Mouse (Mus musculus) stomach, embryonic 15.5 days (tissue): ENCODE data around the gene Cd209d. TPM values are rescaled to one million over a fixed set of nuclear protein-coding genes. Genes with fewer than 3 reads are reported as not detected.
"Not testable (repeated sequence)": the region's sequence is repeated elsewhere in the genome, so short reads cannot be mapped to it uniquely, and the experiment has no call there.

ENCODE experiments used
- ATAC-seq: fragments of 200-750 bp; cut with Nextera tagmentation; 2 replicates; pipeline ENCODE4 v1.8.0; 2017; ENCODE audit warnings: low read depth, moderate number of reproducible peaks, moderate TSS enrichment; ENCODE audit not compliant: insufficient read depth, low FRiP score
- H3K27ac ChIP-seq: fragments of 300-500 bp; sonication (generic); 2 replicates; pipeline ENCODE4 v1.5.1; 2015; ENCODE audit warnings: mild to moderate bottlenecking, inconsistent platforms
- H3K27me3 ChIP-seq: fragments of 300-500 bp; sonication (generic); replicated peaks from 2 replicates; pipeline ENCODE4 v1.6.1; 2015; ENCODE audit warnings: inconsistent platforms
- H3K36me3 ChIP-seq: fragments of 300-500 bp; sonication (generic); 2 replicates; pipeline ENCODE4 v1.6.1; 2015; ENCODE audit warnings: inconsistent platforms
- H3K4me1 ChIP-seq: fragments of 300-500 bp; sonication (generic); 2 replicates; pipeline ENCODE4 v1.6.1; 2015; ENCODE audit warnings: inconsistent platforms
- H3K4me2 ChIP-seq: fragments of 300-500 bp; sonication (generic); 2 replicates; pipeline ENCODE4 v1.6.1; 2015; ENCODE audit warnings: mild to moderate bottlenecking, inconsistent platforms
- H3K4me3 ChIP-seq: fragments of 300-500 bp; sonication (generic); replicated peaks from 2 replicates; pipeline ENCODE4 v1.5.1; 2015; ENCODE audit warnings: inconsistent platforms
- H3K9ac ChIP-seq: fragments of 300-500 bp; sonication (generic); 2 replicates; pipeline ENCODE4 v1.6.1; 2015; ENCODE audit warnings: inconsistent platforms
- H3K9me3 ChIP-seq: fragments of 300-500 bp; sonication (generic); 2 replicates; pipeline ENCODE4 v1.6.1; 2016; ENCODE audit warnings: inconsistent platforms
- WGBS: fragments of 180-500 bp; shearing (Covaris S2); methylation state at CpG from one replicate; pipeline ENCODE4 v1.1.7; 2015; 5-methylcytosine and 5-hydroxymethylcytosine counted together
- polyA plus RNA-seq: library from polyadenylated mRNA; unstranded; fragments of >200 nt; fragmentation: Nextera tagmentation; extraction: Ambion mirVana; gene quantifications from 2 replicates; pipeline ENCODE4 v1.2.1, GENCODE M21; 2015

The Cd209d gene
- not detected in 2 replicates for polyA plus RNA-seq

- no peaks in the 10 kb centered on the region for H3K9me3 ChIP-seq
- H3K4me2 ChIP-seq = no peak within 1 kb of the TSS
- H3K27ac ChIP-seq = no peak within 1 kb of the TSS
- 70% methylated on average over 4 of the region's 4 CpGs for WGBS
- no peak within 1 kb of the TSS for H3K9ac ChIP-seq
- H3K36me3 ChIP-seq = no peaks in the 10 kb centered on the region
- no peaks in the 10 kb centered on the region for H3K27me3 ChIP-seq
- no peak for ATAC-seq
- no peak within 1 kb of the TSS for H3K4me3 ChIP-seq
- H3K4me1 ChIP-seq = no peaks in the 10 kb centered on the region
Observed at GRCm38 (mm10) chr8:3878455-3878854, at the start of gene Cd209d. Cd209d (minus strand) TSS chr8:3878555.

- Histone ChIP-seq H3K27ac (no peak within 1 kb of the TSS), H3K4me2 (no peak within 1 kb of the TSS), H3K27me3 (no peaks in the 10 kb centered on the region), H3K9ac (no peak within 1 kb of the TSS), H3K4me1 (no peaks in the 10 kb centered on the region), H3K9me3 (no peaks in the 10 kb centered on the region), H3K36me3 (no peaks in the 10 kb centered on the region), H3K4me3 (no peak within 1 kb of the TSS)
- WGBS = 89% methylated on average over 3 of the region's 3 CpGs
- no peak for ATAC-seq
Observed at GRCm38 (mm10) chr8:3926744-3927143, 48.4 kb upstream of the Cd209d start, which contains the start of gene Cd209b. Cd209b (minus strand) TSS chr8:3926844.

GRCm38 (mm10) chr8:3876121-3876520 lies 2.2 kb downstream of the Cd209d start:
- Histone ChIP-seq H3K4me1 (no peaks in the 10 kb centered on the region), H3K36me3 (no peaks in the 10 kb centered on the region), H3K9ac (no peak overlapping the region), H3K27ac (no peak overlapping the region), H3K4me2 (no peak overlapping the region), H3K9me3 (no peaks in the 10 kb centered on the region), H3K27me3 (no peaks in the 10 kb centered on the region), H3K4me3 (no peak overlapping the region)
- WGBS = 73% methylated on average over 2 of the region's 2 CpGs
- no peak for ATAC-seq

GRCm38 (mm10) chr8:3862736-3863135 lies 15.6 kb downstream of the Cd209d start:
- not testable (repeated sequence) for H3K27ac ChIP-seq, ATAC-seq, H3K9me3 ChIP-seq, H3K27me3 ChIP-seq, H3K4me3 ChIP-seq, H3K9ac ChIP-seq, H3K36me3 ChIP-seq, H3K4me1 ChIP-seq, H3K4me2 ChIP-seq

- Histone ChIP-seq H3K9ac (no peak within 1 kb of the TSS), H3K4me3 (no peak within 1 kb of the TSS), H3K9me3 (no peaks in the 10 kb centered on the region), H3K27ac (no peak within 1 kb of the TSS), H3K4me1 (no peaks in the 10 kb centered on the region), H3K27me3 (no peaks in the 10 kb centered on the region), H3K36me3 (no peaks in the 10 kb centered on the region), H3K4me2 (no peak within 1 kb of the TSS)
- 78% methylated on average over 2 of the region's 2 CpGs for WGBS
- ATAC-seq = no peak
Observed at GRCm38 (mm10) chr8:3854209-3854608, 24.1 kb downstream of the Cd209d start, which contains the start of gene Cd209e. Cd209e (minus strand) TSS chr8:3854309.

Other genes starting within 250 kb of the Cd209d start
- gene Stxbp2, start 247.6 kb downstream of the Cd209d start, polyA plus RNA-seq = 105 and 118 TPM in 2 replicates
- gene Retn, start 222.8 kb downstream of the Cd209d start, polyA plus RNA-seq = 0.15 TPM in 1 of 2 replicates, not detected in the other
- 2.9 and 3.2 TPM in 2 replicates for gene Mcemp1, start 212.8 kb downstream of the Cd209d start, polyA plus RNA-seq
- 10.3 and 11.3 TPM in 2 replicates for gene Fcor, start 206.2 kb downstream of the Cd209d start, polyA plus RNA-seq
- 35.0 and 36.3 TPM in 2 replicates for gene Trappc5, start 202.3 kb downstream of the Cd209d start, polyA plus RNA-seq
- gene Fcer2a, start 184.4 kb downstream of the Cd209d start, polyA plus RNA-seq = 0.17 and 0.22 TPM in 2 replicates
- 0.35 TPM in 1 of 2 replicates, not detected in the other for gene Clec4g, start 157.9 kb downstream of the Cd209d start, polyA plus RNA-seq
- gene Cd209a, start 129.6 kb downstream of the Cd209d start, polyA plus RNA-seq = 0.21 and 0.35 TPM in 2 replicates
- gene Cd209e, start 24.2 kb downstream of the Cd209d start, polyA plus RNA-seq = 0.06 TPM in 1 of 2 replicates, not detected in the other
- gene Cd209b, start 48.3 kb upstream of the Cd209d start, polyA plus RNA-seq = 0.17 TPM in 1 of 2 replicates, not detected in the other
- gene Cd209c, start 76.2 kb upstream of the Cd209d start, polyA plus RNA-seq = 0.30 and 0.45 TPM in 2 replicates
- 0.12 and 0.17 TPM in 2 replicates for gene Cd209f, start 227.3 kb upstream of the Cd209d start, polyA plus RNA-seq